Mouse (Mus musculus): ENCODE measurements around the gene Wrnip1.

- TF ChIP-seq CTCF (IDR thresholded peaks at IDR 0.05; ENCODE audit: low read depth) (no peak), EP300 (IDR thresholded peaks at IDR 0.05; ENCODE audit: low read depth) (no peak; the same call in 1 of the 2 replicates)
Observed at GRCm38 (mm10) chr13:32775889-32776288, 25.9 kb upstream of the Wrnip1 start.

Measured in heart, postnatal 0 days (tissue).